Mouse (Mus musculus): ENCODE measurements at regions not wholly inside any gene's neighbourhood (a gene's known extent, or its start where the extent isn't known, plus 50 kb on each side); places are given as distances from the start of the nearest gene placed in this dataset.

GRCm38 (mm10) chr12:25782972-25783717 lies 631.9 kb downstream of the Rnf144a start:
- Histone ChIP-seq H3K27me3 (replicated peaks; ENCODE audit: insufficient read depth, low read length) (no peaks in the 10 kb centered on the region), H3K9ac (replicated peaks; ENCODE audit: low read depth) (no peak overlapping the region), H3K27ac (ENCODE audit: low read length) (no peak overlapping the region), H3K4me2 (replicated peaks; ENCODE audit: low read depth, low read length) (no peak overlapping the region), H3K36me3 (ENCODE audit: insufficient read depth, low read length) (no peaks in the 10 kb centered on the region), H3K4me1 (ENCODE audit: insufficient read depth, low read depth, low read length) (no peaks in the 10 kb centered on the region; the same call in 1 of the 2 replicates), H3K9me3 (ENCODE audit: low read length) (no peaks in the 10 kb centered on the region), H3K4me3 (ENCODE audit: low read depth, low read length) (no peak overlapping the region)
- 0 out of 2 replicates have a peak, but pooled peaks have one; percentile 22 for ATAC-seq
- no peak for DNase-seq (ENCODE audit: low spot score)
- WGBS = 36% methylated on average over 10 of the region's 10 CpGs
- TF ChIP-seq CTCF (IDR thresholded peaks at IDR 0.05) (no peak), EP300 (IDR thresholded peaks at IDR 0.05) (no peak)

GRCm38 (mm10) chr12:25771856-25772255 lies 643.2 kb downstream of the Rnf144a start:
- H3K27ac ChIP-seq (ENCODE audit: low read length) = no peak overlapping the region
- H3K4me1 ChIP-seq (ENCODE audit: insufficient read depth, low read depth, low read length) = no peaks in the 10 kb centered on the region
- no peak overlapping the region for H3K4me3 ChIP-seq (ENCODE audit: low read depth, low read length)
- no peaks in the 10 kb centered on the region for H3K27me3 ChIP-seq (replicated peaks; ENCODE audit: insufficient read depth, low read length)
- H3K9ac ChIP-seq (replicated peaks; ENCODE audit: low read depth) = no peak overlapping the region
- H3K36me3 ChIP-seq (ENCODE audit: insufficient read depth, low read length) = no peaks in the 10 kb centered on the region
- ATAC-seq (no peak), DNase-seq (ENCODE audit: low spot score) (no peak)
- 81% methylated on average over 3 of the region's 3 CpGs for WGBS
- TF ChIP-seq EP300 (IDR thresholded peaks at IDR 0.05) = no peak
- TF ChIP-seq CTCF (IDR thresholded peaks at IDR 0.05) = no peak
- H3K9me3 ChIP-seq (ENCODE audit: low read length) = no peaks in the 10 kb centered on the region
- H3K4me2 ChIP-seq (replicated peaks; ENCODE audit: low read depth, low read length) = no peak overlapping the region

GRCm38 (mm10) chr12:25768644-25769043 lies 646.4 kb downstream of the Rnf144a start:
- H3K4me3 ChIP-seq (ENCODE audit: low read depth, low read length) = no peak overlapping the region
- no peak overlapping the region for H3K27ac ChIP-seq (ENCODE audit: low read length)
- no peak for ATAC-seq
- no peak overlapping the region for H3K4me2 ChIP-seq (replicated peaks; ENCODE audit: low read depth, low read length)
- no peak overlapping the region for H3K9ac ChIP-seq (replicated peaks; ENCODE audit: low read depth)
- H3K36me3 ChIP-seq (ENCODE audit: insufficient read depth, low read length) = no peaks in the 10 kb centered on the region
- no peak for DNase-seq (ENCODE audit: low spot score)
- H3K9me3 ChIP-seq (ENCODE audit: low read length) = no peaks in the 10 kb centered on the region
- H3K27me3 ChIP-seq (replicated peaks; ENCODE audit: insufficient read depth, low read length) = no peaks in the 10 kb centered on the region
- no peaks in the 10 kb centered on the region for H3K4me1 ChIP-seq (ENCODE audit: insufficient read depth, low read depth, low read length)
- TF ChIP-seq EP300 (IDR thresholded peaks at IDR 0.05) (no peak), CTCF (IDR thresholded peaks at IDR 0.05) (no peak)
- 30% methylated on average over 5 of the region's 5 CpGs for WGBS

- no peak for TF ChIP-seq CTCF (IDR thresholded peaks at IDR 0.05)
- TF ChIP-seq EP300 (IDR thresholded peaks at IDR 0.05) = no peak
- H3K4me1 ChIP-seq (ENCODE audit: insufficient read depth, low read depth, low read length) = no peaks in the 10 kb centered on the region
- ATAC-seq (no peak), DNase-seq (ENCODE audit: low spot score) (no peak)
- no peaks in the 10 kb centered on the region for H3K36me3 ChIP-seq (ENCODE audit: insufficient read depth, low read length)
- H3K9ac ChIP-seq (replicated peaks; ENCODE audit: low read depth) = no peak overlapping the region
- 96% methylated on average over 1 of the region's 1 CpGs for WGBS
- no peaks in the 10 kb centered on the region for H3K9me3 ChIP-seq (ENCODE audit: low read length)
- H3K27me3 ChIP-seq (replicated peaks; ENCODE audit: insufficient read depth, low read length) = no peaks in the 10 kb centered on the region
- no peak overlapping the region for H3K4me2 ChIP-seq (replicated peaks; ENCODE audit: low read depth, low read length)
- H3K27ac ChIP-seq (ENCODE audit: low read length) = no peak overlapping the region
- H3K4me3 ChIP-seq (ENCODE audit: low read depth, low read length) = no peak overlapping the region
Observed at GRCm38 (mm10) chr12:25763061-25763460, 652.0 kb downstream of the Rnf144a start.

GRCm38 (mm10) chr12:25757014-25757413 lies 658.0 kb downstream of the Rnf144a start:
- H3K4me1 ChIP-seq (ENCODE audit: insufficient read depth, low read depth, low read length) = no peaks in the 10 kb centered on the region
- no peaks in the 10 kb centered on the region for H3K27me3 ChIP-seq (replicated peaks; ENCODE audit: insufficient read depth, low read length)
- no peak for TF ChIP-seq CTCF (IDR thresholded peaks at IDR 0.05)
- TF ChIP-seq EP300 (IDR thresholded peaks at IDR 0.05) = no peak
- H3K27ac ChIP-seq (ENCODE audit: low read length) = no peak overlapping the region
- no peak overlapping the region for H3K4me2 ChIP-seq (replicated peaks; ENCODE audit: low read depth, low read length)
- H3K36me3 ChIP-seq (ENCODE audit: insufficient read depth, low read length) = no peaks in the 10 kb centered on the region
- ATAC-seq = no peak
- no peak for DNase-seq (ENCODE audit: low spot score)
- H3K9me3 ChIP-seq (ENCODE audit: low read length) = no peaks in the 10 kb centered on the region
- no peak overlapping the region for H3K9ac ChIP-seq (replicated peaks; ENCODE audit: low read depth)
- no peak overlapping the region for H3K4me3 ChIP-seq (ENCODE audit: low read depth, low read length)
- 85% methylated on average over 5 of the region's 5 CpGs for WGBS

GRCm38 (mm10) chr12:25733801-25734200 lies 636.9 kb upstream of the Id2 start:
- no peaks in the 10 kb centered on the region for H3K4me1 ChIP-seq (ENCODE audit: insufficient read depth, low read depth, low read length)
- H3K4me3 ChIP-seq (ENCODE audit: low read depth, low read length) = no peak overlapping the region
- TF ChIP-seq EP300 (IDR thresholded peaks at IDR 0.05) (no peak), CTCF (IDR thresholded peaks at IDR 0.05) (no peak)
- no peaks in the 10 kb centered on the region for H3K36me3 ChIP-seq (ENCODE audit: insufficient read depth, low read length)
- H3K9me3 ChIP-seq (ENCODE audit: low read length) = no peaks in the 10 kb centered on the region
- H3K27ac ChIP-seq (ENCODE audit: low read length) = no peak overlapping the region
- no peak overlapping the region for H3K9ac ChIP-seq (replicated peaks; ENCODE audit: low read depth)
- H3K27me3 ChIP-seq (replicated peaks; ENCODE audit: insufficient read depth, low read length) = no peaks in the 10 kb centered on the region
- no peak overlapping the region for H3K4me2 ChIP-seq (replicated peaks; ENCODE audit: low read depth, low read length)
- WGBS = 16% methylated on average over 2 of the region's 2 CpGs
- ATAC-seq = no peak
- peak; percentile 11 for DNase-seq (ENCODE audit: low spot score)

All from lung, postnatal 0 days (tissue).